Mouse (Mus musculus): ENCODE measurements around the gene Slc3a2.

DNA sequence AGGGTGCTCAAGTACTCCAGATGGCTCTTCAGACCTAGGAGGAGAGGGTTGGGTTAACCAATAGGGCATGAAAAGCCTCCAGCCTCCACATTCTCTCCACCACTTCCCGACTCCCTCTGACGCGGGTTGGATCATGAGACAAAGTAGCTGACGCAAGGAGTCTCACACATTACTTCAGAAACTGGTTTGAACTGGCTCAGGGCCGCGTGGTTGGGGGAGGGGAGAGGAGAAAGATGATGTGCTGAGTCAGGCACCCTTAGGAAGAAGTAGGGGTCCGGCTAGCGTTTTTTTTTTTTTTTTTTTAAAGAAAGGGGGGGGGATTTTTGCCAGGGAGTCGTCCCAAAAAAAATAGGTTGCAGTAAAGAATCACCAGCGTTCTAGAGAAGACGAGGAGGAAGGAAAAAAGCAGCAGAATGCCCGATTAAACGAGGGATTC lies 10.3 kb downstream of the Slc3a2 start:
- TF ChIP-seq CTCF (IDR thresholded peaks at IDR 0.05; ENCODE audit: borderline replicate concordance, extremely low read depth, insufficient read depth, insufficient read length) (no peak), POLR2A (IDR thresholded peaks at IDR 0.05; ENCODE audit: borderline replicate concordance, extremely low read depth, insufficient read depth, insufficient read length, poor library complexity, severe bottlenecking) (0 out of 2 replicates have a peak, but pooled peaks have one; percentile 11)

All from brain, embryonic 14.5 days (tissue).